8 mouse cellular contexts compared by ENCODE assay signal in the genomic region with DNA sequence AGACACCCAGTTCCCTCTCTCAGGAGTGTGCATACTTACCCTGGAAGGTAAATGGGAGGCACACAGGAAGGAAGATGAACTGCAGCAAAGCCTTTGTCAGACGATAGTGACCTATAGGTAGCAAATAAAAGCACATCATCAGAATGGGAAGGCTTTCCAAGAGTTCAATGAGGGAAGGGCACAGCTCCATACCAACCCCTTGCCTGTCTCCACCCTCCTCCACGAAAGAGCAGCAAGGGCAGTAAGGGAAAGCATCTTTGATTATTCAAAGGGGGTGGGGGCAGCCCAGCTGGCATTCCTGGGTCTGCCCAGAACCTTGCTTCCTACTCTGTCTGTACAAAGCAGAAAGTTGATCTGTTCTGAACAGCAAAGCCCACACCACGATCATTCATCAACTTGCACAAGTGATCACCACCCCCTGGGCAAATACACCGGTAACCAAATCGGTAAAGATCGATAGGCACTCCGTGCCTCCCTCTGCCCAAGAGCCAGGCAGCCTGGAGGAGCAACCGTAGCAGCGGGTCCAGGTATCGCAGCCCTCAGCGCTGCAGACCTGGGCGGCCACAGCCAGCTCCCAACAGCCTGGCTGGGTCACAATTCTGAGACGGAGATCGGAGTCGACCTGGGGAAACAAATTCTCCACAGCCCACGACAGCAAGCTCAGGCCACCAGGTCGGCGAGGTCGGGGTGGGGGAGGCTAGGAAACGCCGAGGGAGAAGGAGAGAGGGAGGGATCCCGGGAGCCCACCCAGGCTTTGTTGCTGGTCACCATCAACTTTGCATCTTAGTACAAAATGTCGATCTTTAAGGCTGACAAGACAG. TPM values are rescaled to one million over a fixed set of nuclear protein-coding genes. Genes with fewer than 3 reads are reported as not detected.
DNase-seq lines count a peak whose midpoint lies in the region; ATAC-seq and TF ChIP-seq lines count a peak whose summit lies in the region.

No protein-coding gene starts in this region.

- peak overlapping the region; percentile 86 for H3K9ac ChIP-seq in lung, embryonic 15.5 days

- peak; percentile 8 for DNase-seq in thymus, adult 2 months
- DNase-seq in thymus, postnatal 25 days = no peak
- DNase-seq in cerebellum, adult 9-10 months = peak; percentile 39
- DNase-seq in frontal cortex, postnatal 36 days (ENCODE audit: low spot score in 2 of 2) = peak; percentile 12 to 13
- DNase-seq in kidney, adult 9 months = peak; percentile 14
- DNase-seq in retina, postnatal 1 day = peak; percentile 41

- 37% methylated on average over 23 of the region's 23 CpGs for WGBS in thymus, adult 2 months
- WGBS in lung, embryonic 15.5 days = 7% methylated on average over 23 of the region's 23 CpGs

- peak overlapping the region; percentile 59 for H3K4me3 ChIP-seq in thymus, adult 2 months (ENCODE audit: control insufficient read depth, insufficient read depth, low read length)
- peak overlapping the region; percentile 72 for H3K4me3 ChIP-seq in lung, embryonic 15.5 days

- H3K27me3 ChIP-seq in thymus, adult 2 months (ENCODE audit: control insufficient read depth, insufficient read depth, low read length) = no peaks in the 10 kb centered on the region
- no peaks in the 10 kb centered on the region for H3K27me3 ChIP-seq in lung, embryonic 15.5 days

- ATAC-seq in lung, embryonic 15.5 days (ENCODE audit: borderline replicate concordance, extremely low read depth, low FRiP score, low TSS enrichment) = no peak
- no peak for ATAC-seq in erythroid progenitor cell, adult 5-6 weeks (replicated peaks; ENCODE audit: low FRiP score, poor library complexity, severe bottlenecking)

- no peak for TF ChIP-seq POLR2A in thymus, adult 2 months (IDR thresholded peaks at IDR 0.05; ENCODE audit: control insufficient read depth, extremely low read depth, insufficient read depth, low read length, poor library complexity)

- no peaks in the 10 kb centered on the region for H3K9me3 ChIP-seq in lung, embryonic 15.5 days

- peak overlapping the region; percentile 97 for H3K4me2 ChIP-seq in lung, embryonic 15.5 days

- H3K4me1 ChIP-seq in thymus, adult 2 months (replicated peaks; ENCODE audit: control insufficient read depth, insufficient read depth, low read length) = peaks cover 9% of the 10 kb centered on the region
- peaks cover 12% of the 10 kb centered on the region for H3K4me1 ChIP-seq in lung, embryonic 15.5 days

- no peaks in the 10 kb centered on the region for H3K36me3 ChIP-seq in thymus, adult 2 months (ENCODE audit: control insufficient read depth, insufficient read depth, low read length)
- no peaks in the 10 kb centered on the region for H3K36me3 ChIP-seq in lung, embryonic 15.5 days

- no peak overlapping the region for H3K27ac ChIP-seq in thymus, adult 2 months (ENCODE audit: control insufficient read depth, insufficient read depth, low read length)
- no peak overlapping the region for H3K27ac ChIP-seq in lung, embryonic 15.5 days

- no peak for TF ChIP-seq CTCF in thymus, adult 2 months (IDR thresholded peaks at IDR 0.05; ENCODE audit: borderline replicate concordance, control insufficient read depth, extremely low read depth, insufficient read depth, low read length, poor library complexity)

RNA-seq across cellular contexts. Expression of a gene that starts 3.1 kb away (rescaled TPM):
- polyA plus RNA-seq in thymus, adult 2 months (2012; rRNA removed) = 7.2 and 8.2 TPM in 2 replicates
- 43.2 and 48.3 TPM in 2 replicates for polyA plus RNA-seq in lung, embryonic 15.5 days (2015; fragmentation: Nextera tagmentation; extraction: Ambion mirVana)
- total RNA-seq in erythroid progenitor cell, adult 5-6 weeks (2015; ENCODE audit: low replicate concordance) = 7.2 and 13.0 TPM in 2 replicates
- total RNA-seq in erythroid progenitor cell, adult 5-6 weeks (2017; ENCODE audit: low replicate concordance) = 2.8 and 5.9 TPM in 2 replicates
